ENCODE assay signal across 8 mouse cellular contexts in the genomic region with DNA sequence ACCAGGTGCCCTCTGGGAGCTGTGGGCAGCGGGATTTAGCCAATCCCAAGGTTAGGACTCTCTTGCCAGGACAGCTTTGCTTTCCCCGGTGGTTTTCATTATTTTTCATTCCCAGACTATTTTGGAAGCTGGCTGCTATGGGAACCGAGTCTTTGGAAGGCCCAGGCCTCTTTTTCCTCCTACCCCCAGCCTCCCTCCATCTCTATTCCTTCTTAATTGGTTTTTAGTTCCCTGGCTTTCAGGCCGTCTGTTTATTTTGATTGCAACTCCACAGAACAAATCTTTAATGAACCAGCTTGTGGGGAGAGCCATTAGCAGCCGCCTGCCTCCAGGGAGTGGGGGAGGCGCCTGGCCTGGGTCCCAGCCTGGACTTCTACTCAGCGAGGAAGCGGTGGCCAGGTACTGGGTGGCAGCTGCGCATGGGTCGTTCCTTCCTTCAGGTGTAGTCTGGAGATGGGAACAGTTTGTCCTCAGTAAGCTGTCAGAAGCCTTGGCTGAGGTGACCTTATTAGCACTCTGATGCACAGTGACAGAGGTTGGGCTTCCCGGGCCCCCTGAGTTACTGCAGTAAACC.
DNase-seq lines count a peak whose midpoint lies in the region; ATAC-seq and TF ChIP-seq lines count a peak whose summit lies in the region.

No protein-coding gene starts in this region.

- H3K4me3 ChIP-seq in gastrocnemius, adult 2 months, result peak overlapping the region; percentile 15; the same call in 1 of the 2 replicates
- H3K4me3 ChIP-seq in kidney, embryonic 15.5 days (replicated peaks), result no peak overlapping the region
- H3K4me3 ChIP-seq in limb, embryonic 11.5 days (ENCODE audit: low read depth, low read length), result no peak overlapping the region

- no peaks in the 10 kb centered on the region for H3K27me3 ChIP-seq in kidney, embryonic 15.5 days
- H3K27me3 ChIP-seq in limb, embryonic 11.5 days (ENCODE audit: control insufficient read depth, insufficient read depth, low read length), result no peaks in the 10 kb centered on the region

- peak; percentile 80 for ATAC-seq in kidney, embryonic 15.5 days (replicated peaks; ENCODE audit: low FRiP score)
- peak; percentile 84 for ATAC-seq in limb, embryonic 11.5 days (ENCODE audit: insufficient number of reproducible peaks, low FRiP score, low TSS enrichment, low read depth)
- no peak for ATAC-seq in CD4-positive, CD25-positive, alpha-beta regulatory T cell, adult 4 months

- peak; percentile 75 for DNase-seq in gastrocnemius, adult 2 months
- DNase-seq in gastrocnemius, adult 18-20 months (ENCODE audit: low spot score), result no peak
- DNase-seq in cerebellum, postnatal 14 days, result peak; percentile 62 to 73
- peak; percentile 68 for DNase-seq in gastrocnemius, postnatal 25 days
- DNase-seq in limb, embryonic 11.5 days (ENCODE audit: low spot score), result peak; percentile 83
- DNase-seq in right cerebral cortex, postnatal 4 days, result peak; percentile 68

- H3K9ac ChIP-seq in kidney, embryonic 15.5 days, result no peak overlapping the region
- no peak overlapping the region for H3K9ac ChIP-seq in limb, embryonic 11.5 days (ENCODE audit: low read length)

- TF ChIP-seq CTCF in gastrocnemius, adult 2 months (IDR thresholded peaks at IDR 0.05), result no peak

- H3K36me3 ChIP-seq in kidney, embryonic 15.5 days, result no peaks in the 10 kb centered on the region
- H3K36me3 ChIP-seq in limb, embryonic 11.5 days (ENCODE audit: control insufficient read depth, insufficient read depth, low read length), result no peaks in the 10 kb centered on the region

- H3K9me3 ChIP-seq in kidney, embryonic 15.5 days (replicated peaks), result no peaks in the 10 kb centered on the region
- H3K9me3 ChIP-seq in limb, embryonic 11.5 days (ENCODE audit: control insufficient read depth, low read length), result no peaks in the 10 kb centered on the region

- WGBS in kidney, embryonic 15.5 days, result 25% methylated on average over 11 of the region's 11 CpGs
- 15% methylated on average over 11 of the region's 11 CpGs for WGBS in limb, embryonic 11.5 days

- peaks cover 53% of the 10 kb centered on the region for H3K4me1 ChIP-seq in kidney, embryonic 15.5 days
- peaks cover 39% of the 10 kb centered on the region for H3K4me1 ChIP-seq in limb, embryonic 11.5 days (ENCODE audit: control insufficient read depth, insufficient read depth, low read length)

- no peak overlapping the region for H3K4me2 ChIP-seq in kidney, embryonic 15.5 days
- H3K4me2 ChIP-seq in limb, embryonic 11.5 days (ENCODE audit: low read depth, severe bottlenecking), result 0 out of 2 replicates have a peak overlapping the region, but pooled peaks have one; percentile 1

- H3K27ac ChIP-seq in gastrocnemius, adult 2 months, result peak overlapping the region; percentile 83
- H3K27ac ChIP-seq in kidney, embryonic 15.5 days, result peak overlapping the region; percentile 84
- peak overlapping the region; percentile 96 for H3K27ac ChIP-seq in limb, embryonic 11.5 days (replicated peaks; ENCODE audit: low read depth, low read length)

- intact Hi-C loops in gastrocnemius, adult 2 months (cut with DNase I), result no loop called here
